Mouse (Mus musculus) heart, embryonic 10.5 days (tissue): Measurements from ENCODE around the gene Dchs1. TPM values are rescaled to one million over a fixed set of nuclear protein-coding genes. Genes with fewer than 3 reads are reported as not detected.

Experiments used
- DNase-seq: peaks from one replicate; pipeline ENCODE4 v3.0.0-alpha.2; 2017; ENCODE audit warnings: low spot score
- H3K27ac ChIP-seq: fragments of 300-500 bp; sonication (generic); 2 replicates; pipeline ENCODE4 v1.5.1; 2016; ENCODE audit warnings: mild to moderate bottlenecking
- H3K27me3 ChIP-seq: fragments of 300-500 bp; sonication (generic); 2 replicates; pipeline ENCODE4 v1.6.1; 2016; ENCODE audit warnings: mild to moderate bottlenecking; ENCODE audit not compliant: poor library complexity, insufficient read depth, severe bottlenecking
- H3K36me3 ChIP-seq: fragments of 300-500 bp; sonication (generic); 2 replicates; pipeline ENCODE4 v1.6.1; 2016; ENCODE audit warnings: mild to moderate bottlenecking, moderate library complexity
- H3K4me1 ChIP-seq: fragments of 300-500 bp; sonication (generic); 2 replicates; pipeline ENCODE4 v1.6.1; 2016; ENCODE audit warnings: mild to moderate bottlenecking
- H3K4me3 ChIP-seq: fragments of 300-500 bp; sonication (generic); 2 replicates; pipeline ENCODE4 v1.5.1; 2016; ENCODE audit warnings: mild to moderate bottlenecking, moderate library complexity
- H3K9me3 ChIP-seq: fragments of 300-500 bp; sonication (generic); 2 replicates; pipeline ENCODE4 v1.6.1; 2016; ENCODE audit warnings: mild to moderate bottlenecking, moderate library complexity
- WGBS: fragments of 180-500 bp; shearing (Covaris S2); methylation state at CpG from one replicate; pipeline ENCODE4 v1.1.7; 2016; 5-methylcytosine and 5-hydroxymethylcytosine counted together
- polyA plus RNA-seq: library from polyadenylated mRNA; unstranded; fragments of >200 nt; fragmentation: Nextera tagmentation; extraction: Ambion mirVana; gene quantifications from 2 replicates; pipeline ENCODE4 v1.2.1, GENCODE M21; 2016

Gene Dchs1
- polyA plus RNA-seq, 1 experiment from 2014 or later, result 8.6 TPM

- H3K27ac ChIP-seq, result peak overlapping the region; percentile 79
- peak; percentile 77 for DNase-seq
- H3K4me3 ChIP-seq, result peak overlapping the region; percentile 33; the same call in 1 of the 2 replicates
- 44% methylated on average over 13 of the region's 13 CpGs for WGBS
- H3K4me1 ChIP-seq, result peaks cover 24% of the 10 kb centered on the region
- no peaks in the 10 kb centered on the region for H3K9me3 ChIP-seq
- no peaks in the 10 kb centered on the region for H3K27me3 ChIP-seq
- H3K36me3 ChIP-seq, result peaks cover 16% of the 10 kb centered on the region
These were observed 9.5 kb downstream of the Dchs1 start for GRCm38 (mm10) chr7:105777797-105778552.

DNA sequence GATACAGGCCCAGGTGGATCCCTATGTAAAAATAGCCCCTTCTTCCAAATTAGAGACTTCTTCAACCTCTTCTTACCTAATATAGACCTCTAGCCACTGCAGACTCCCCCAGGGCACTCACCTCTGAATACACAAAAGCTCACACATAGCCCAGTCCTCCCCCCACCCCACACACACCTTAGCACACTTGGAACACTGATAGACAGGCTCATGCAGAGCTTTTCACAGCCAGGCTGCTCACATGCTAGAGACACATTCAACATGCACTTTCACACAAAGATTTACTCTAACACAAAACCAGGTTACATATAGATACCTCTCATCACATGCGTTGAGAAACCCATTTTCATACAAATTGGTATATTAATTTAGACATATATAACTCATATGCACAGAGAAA is 10.1 kb downstream of the Dchs1 start:
- Histone ChIP-seq H3K27me3 (no peaks in the 10 kb centered on the region), H3K27ac (no peak overlapping the region), H3K9me3 (no peaks in the 10 kb centered on the region), H3K36me3 (peaks cover 23% of the 10 kb centered on the region), H3K4me3 (no peak overlapping the region), H3K4me1 (peaks cover 24% of the 10 kb centered on the region)
- WGBS, result 90% methylated on average over 1 of the region's 1 CpGs
- DNase-seq, result peak; percentile 53

GRCm38 (mm10) chr7:105776026-105776425 is 11.4 kb downstream of the Dchs1 start:
- Histone ChIP-seq H3K27ac (no peak overlapping the region), H3K9me3 (no peaks in the 10 kb centered on the region), H3K36me3 (peaks cover 30% of the 10 kb centered on the region), H3K4me1 (peaks cover 24% of the 10 kb centered on the region), H3K4me3 (no peak overlapping the region), H3K27me3 (no peaks in the 10 kb centered on the region)
- peak; percentile 61 for DNase-seq
- WGBS, result 87% methylated on average over 2 of the region's 2 CpGs

- H3K36me3 ChIP-seq, result peaks cover 35% of the 10 kb centered on the region
- no peak overlapping the region for H3K27ac ChIP-seq
- DNase-seq, result no peak
- no peak overlapping the region for H3K4me3 ChIP-seq
- 59% methylated on average over 8 of the region's 8 CpGs for WGBS
- H3K9me3 ChIP-seq, result no peaks in the 10 kb centered on the region
- H3K4me1 ChIP-seq, result peaks cover 24% of the 10 kb centered on the region
- H3K27me3 ChIP-seq, result no peaks in the 10 kb centered on the region
These were observed 12.8 kb downstream of the Dchs1 start for GRCm38 (mm10) chr7:105774661-105775060.

DNA sequence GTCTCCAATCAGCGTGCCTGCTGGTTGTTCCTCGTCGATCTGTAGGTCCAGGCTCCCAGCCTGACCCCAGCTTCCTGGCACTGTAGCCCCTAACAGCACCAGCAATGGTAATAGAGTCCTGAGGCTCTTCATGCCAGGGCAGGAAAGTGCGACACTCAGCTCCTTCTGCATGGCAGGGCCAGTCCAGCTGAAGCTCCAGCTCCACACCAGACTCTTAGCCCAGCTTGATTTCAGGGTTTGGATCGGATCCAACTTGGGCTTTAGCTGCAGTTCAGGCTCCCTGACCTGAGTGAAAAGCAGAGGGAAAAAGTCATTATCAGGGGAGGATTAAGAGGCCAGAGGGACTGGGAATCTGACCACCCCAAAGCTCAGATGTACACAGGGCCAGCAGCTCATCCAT is 14.4 kb downstream of the Dchs1 start:
- H3K4me1 ChIP-seq, result peaks cover 11% of the 10 kb centered on the region
- H3K4me3 ChIP-seq, result no peak overlapping the region
- no peaks in the 10 kb centered on the region for H3K27me3 ChIP-seq
- peaks cover 35% of the 10 kb centered on the region for H3K36me3 ChIP-seq
- WGBS, result 85% methylated on average over 5 of the region's 5 CpGs
- H3K9me3 ChIP-seq, result no peaks in the 10 kb centered on the region
- no peak for DNase-seq
- no peak overlapping the region for H3K27ac ChIP-seq

DNA sequence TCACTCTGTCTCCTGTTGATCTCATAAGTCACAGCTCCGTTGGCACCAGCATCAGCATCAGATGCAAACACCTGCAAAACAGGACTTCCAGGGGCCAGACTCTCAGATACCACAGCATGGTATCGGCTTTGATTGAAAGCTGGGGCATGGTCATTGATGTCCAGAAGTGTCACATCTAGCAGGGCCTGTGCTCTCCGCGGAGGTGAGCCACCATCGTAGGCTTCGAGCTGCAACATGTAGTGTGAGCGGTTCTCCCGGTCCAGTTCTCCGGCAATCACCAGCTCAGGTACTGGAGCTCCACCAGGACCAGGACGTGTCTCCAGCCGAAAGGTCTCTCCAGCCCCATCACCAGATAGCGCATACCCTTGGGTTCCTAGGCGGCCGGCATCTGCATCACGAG is 15.1 kb downstream of the Dchs1 start:
- Histone ChIP-seq H3K4me3 (no peak overlapping the region), H3K4me1 (peaks cover 14% of the 10 kb centered on the region), H3K27me3 (no peaks in the 10 kb centered on the region), H3K9me3 (no peaks in the 10 kb centered on the region), H3K27ac (no peak overlapping the region), H3K36me3 (peaks cover 37% of the 10 kb centered on the region)
- no peak for DNase-seq
- 92% methylated on average over 15 of the region's 15 CpGs for WGBS

- Histone ChIP-seq H3K4me1 (peaks cover 14% of the 10 kb centered on the region), H3K9me3 (no peaks in the 10 kb centered on the region), H3K36me3 (peaks cover 47% of the 10 kb centered on the region), H3K4me3 (no peak overlapping the region), H3K27me3 (peaks cover 6% of the 10 kb centered on the region; the same call in 1 of the 2 replicates), H3K27ac (no peak overlapping the region)
- 87% methylated on average over 3 of the region's 3 CpGs for WGBS
- no peak for DNase-seq
These were observed 17.5 kb downstream of the Dchs1 start for GRCm38 (mm10) chr7:105769959-105770358.

DNA sequence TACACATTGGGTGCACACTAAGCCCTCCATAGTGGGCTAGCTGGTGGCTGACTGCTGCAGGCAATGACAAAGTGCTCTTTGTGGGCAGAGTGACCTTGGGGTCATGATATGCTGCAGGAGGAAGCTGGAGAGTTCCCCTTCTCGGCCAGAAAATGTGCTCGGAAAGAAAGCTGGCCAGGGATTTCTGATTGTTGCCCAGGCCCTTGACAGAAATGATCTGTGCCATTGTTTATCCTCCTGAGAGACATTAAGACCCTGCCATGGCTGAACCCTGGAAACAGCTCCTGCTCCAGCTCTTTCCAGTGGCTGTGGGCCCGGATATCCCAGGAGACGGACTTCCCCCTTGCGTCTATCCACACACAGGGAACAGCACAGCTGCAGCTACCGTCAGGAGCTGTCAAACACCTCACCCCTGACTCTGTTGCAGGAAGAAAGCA is 19.7 kb downstream of the Dchs1 start:
- DNase-seq, result no peak
- no peaks in the 10 kb centered on the region for H3K9me3 ChIP-seq
- H3K27me3 ChIP-seq, result peaks cover 28% of the 10 kb centered on the region
- no peak overlapping the region for H3K4me3 ChIP-seq
- 31% methylated on average over 6 of the region's 6 CpGs for WGBS
- H3K4me1 ChIP-seq, result peaks cover 11% of the 10 kb centered on the region
- H3K36me3 ChIP-seq, result peaks cover 65% of the 10 kb centered on the region
- H3K27ac ChIP-seq, result peak overlapping the region; percentile 56

GRCm38 (mm10) chr7:105764331-105764730 is 23.1 kb downstream of the Dchs1 start:
- Histone ChIP-seq H3K36me3 (peaks cover 58% of the 10 kb centered on the region), H3K4me3 (no peak overlapping the region), H3K9me3 (no peaks in the 10 kb centered on the region), H3K4me1 (peaks cover 20% of the 10 kb centered on the region), H3K27ac (no peak overlapping the region), H3K27me3 (peaks cover 49% of the 10 kb centered on the region)
- WGBS, result 86% methylated on average over 11 of the region's 11 CpGs
- no peak for DNase-seq

- Histone ChIP-seq H3K4me3 (peak overlapping the region; percentile 57), H3K27me3 (peaks cover 49% of the 10 kb centered on the region)
- DNase-seq, result no peak
These were observed 24.8 kb downstream of the Dchs1 start for GRCm38 (mm10) chr7:105762517-105763270.

DNA sequence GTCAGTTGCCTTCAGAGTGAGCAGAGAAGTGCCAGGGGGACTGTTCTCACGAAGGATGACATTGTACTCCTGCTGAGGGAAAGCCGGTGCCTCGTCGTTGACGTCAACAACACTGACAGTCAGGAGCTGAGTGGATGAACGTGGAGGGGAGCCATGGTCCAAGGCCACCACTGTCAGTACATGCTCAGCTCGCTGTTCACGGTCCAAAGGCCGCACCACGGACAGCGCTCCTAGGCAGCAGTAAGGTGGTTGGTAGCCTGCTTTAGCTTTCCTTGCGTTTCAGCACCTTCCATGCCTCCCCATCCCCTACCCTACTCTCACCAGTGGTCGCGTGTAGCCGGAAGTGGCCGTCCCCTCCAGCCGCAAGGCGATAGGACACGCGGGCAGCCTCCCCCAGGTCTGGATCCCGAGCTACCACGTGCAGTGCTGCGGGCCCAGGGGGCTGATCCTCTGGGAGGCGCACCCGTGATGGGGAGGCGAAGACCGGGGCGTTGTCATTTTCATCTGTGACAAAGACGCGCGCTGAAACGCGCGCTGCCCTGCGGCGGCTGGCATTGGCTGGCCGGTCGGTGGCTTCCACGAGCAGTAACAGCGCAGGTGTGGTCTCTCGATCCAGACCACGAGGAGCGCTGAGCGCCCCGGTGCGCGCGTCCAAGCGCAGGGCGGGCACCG is 25.5 kb downstream of the Dchs1 start:
- Histone ChIP-seq H3K36me3 (peaks cover 79% of the 10 kb centered on the region), H3K27me3 (peaks cover 49% of the 10 kb centered on the region), H3K27ac (no peak overlapping the region), H3K9me3 (no peaks in the 10 kb centered on the region), H3K4me1 (peaks cover 10% of the 10 kb centered on the region), H3K4me3 (peak overlapping the region; percentile 57)
- no peak for DNase-seq
- 18% methylated on average over 51 of the region's 51 CpGs for WGBS

More at GRCm38 (mm10) chr7:105762517-105763270, 24.8 kb downstream of the Dchs1 start:
- no peak overlapping the region for H3K27ac ChIP-seq
- peaks cover 15% of the 10 kb centered on the region for H3K4me1 ChIP-seq
- peaks cover 72% of the 10 kb centered on the region for H3K36me3 ChIP-seq
- H3K9me3 ChIP-seq, result no peaks in the 10 kb centered on the region
- 20% methylated on average over 55 of the region's 55 CpGs for WGBS

DNA sequence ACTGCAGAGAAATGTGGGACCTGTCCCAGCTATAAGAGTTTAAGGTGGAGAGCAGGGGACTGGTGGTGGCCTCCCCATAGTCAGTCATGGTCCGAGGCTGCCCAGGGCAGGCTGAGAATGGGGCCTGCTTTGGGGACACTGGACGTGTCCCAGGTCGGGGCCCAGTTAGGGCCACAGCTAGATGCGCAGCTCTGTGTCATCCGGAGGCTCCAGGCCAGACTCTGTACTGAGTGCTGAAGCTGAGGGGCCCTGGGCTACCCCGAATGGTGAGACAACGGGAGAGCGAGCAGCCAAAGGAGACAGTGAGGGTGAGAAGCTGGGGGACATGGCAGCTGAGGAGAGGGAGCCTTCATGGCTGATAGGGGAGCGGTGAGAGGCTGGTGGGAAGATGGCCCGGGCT is 34.2 kb downstream of the Dchs1 start:
- peaks cover 67% of the 10 kb centered on the region for H3K36me3 ChIP-seq
- no peak overlapping the region for H3K4me3 ChIP-seq
- no peaks in the 10 kb centered on the region for H3K27me3 ChIP-seq
- H3K9me3 ChIP-seq, result no peaks in the 10 kb centered on the region
- DNase-seq, result no peak
- H3K4me1 ChIP-seq, result peaks cover 6% of the 10 kb centered on the region
- WGBS, result 84% methylated on average over 10 of the region's 10 CpGs
- H3K27ac ChIP-seq, result no peak overlapping the region

GRCm38 (mm10) chr7:105752716-105753115 is 34.7 kb downstream of the Dchs1 start:
- peaks cover 6% of the 10 kb centered on the region for H3K4me1 ChIP-seq
- WGBS, result 89% methylated on average over 2 of the region's 2 CpGs
- no peak for DNase-seq
- no peak overlapping the region for H3K27ac ChIP-seq
- H3K36me3 ChIP-seq, result peaks cover 66% of the 10 kb centered on the region
- no peak overlapping the region for H3K4me3 ChIP-seq
- no peaks in the 10 kb centered on the region for H3K9me3 ChIP-seq
- no peaks in the 10 kb centered on the region for H3K27me3 ChIP-seq
